Mouse (Mus musculus): ENCODE results near the gene Olfr498. TPM values are rescaled to one million over a fixed set of nuclear protein-coding genes. Genes with fewer than 3 reads are reported as not detected.

Gene Olfr498
- total RNA-seq (2014; rRNA removed): not detected in 2 replicates
- not detected in 2 replicates for polyA plus RNA-seq (2012; rRNA removed)

GRCm38 (mm10) chr7:108465026-108465425 is at the start of gene Olfr498:
Gene Olfr498, plus strand, starts transcription at chr7:108465326.
- no peak for DNase-seq (ENCODE audit: extremely low read depth, low read depth, low spot score)
- 90% methylated on average over 1 of the region's 1 CpGs for WGBS
- Histone ChIP-seq H3K9ac (ENCODE audit: low read depth, low read length) (no peak within 1 kb of the TSS), H3K27me3 (ENCODE audit: control insufficient read depth, insufficient read depth, low read length) (no peaks in the 10 kb centered on the region), H3K79me2 (ENCODE audit: control insufficient read depth, insufficient read depth, low read length) (no peaks in the 10 kb centered on the region), H3K4me1 (ENCODE audit: control insufficient read depth, insufficient read depth, low read length) (no peaks in the 10 kb centered on the region), H3K4me3 (ENCODE audit: insufficient read depth, low read depth, low read length) (no peak within 1 kb of the TSS), H3K36me3 (ENCODE audit: control insufficient read depth, insufficient read depth, low read length) (no peaks in the 10 kb centered on the region), H3K27ac (replicated peaks; ENCODE audit: insufficient read depth, low read depth, low read length) (no peak within 1 kb of the TSS)
- TF ChIP-seq CTCF (IDR thresholded peaks at IDR 0.05; ENCODE audit: low read depth, low read length) (no peak), POLR2A (IDR thresholded peaks at IDR 0.05; ENCODE audit: extremely low read depth, insufficient read depth, low read length) (no peak)

GRCm38 (mm10) chr7:108420121-108420520 is 45.0 kb upstream of the Olfr498 start, which contains the start of gene Olfr497:
Gene Olfr497, plus strand, starts transcription at chr7:108420421.
- WGBS: 68% methylated on average over 2 of the region's 2 CpGs
- Histone ChIP-seq H3K27ac (replicated peaks; ENCODE audit: insufficient read depth, low read depth, low read length) (no peak within 1 kb of the TSS), H3K36me3 (ENCODE audit: control insufficient read depth, insufficient read depth, low read length) (no peaks in the 10 kb centered on the region), H3K79me2 (ENCODE audit: control insufficient read depth, insufficient read depth, low read length) (no peaks in the 10 kb centered on the region), H3K27me3 (ENCODE audit: control insufficient read depth, insufficient read depth, low read length) (no peaks in the 10 kb centered on the region), H3K9ac (ENCODE audit: low read depth, low read length) (no peak within 1 kb of the TSS), H3K4me1 (ENCODE audit: control insufficient read depth, insufficient read depth, low read length) (no peaks in the 10 kb centered on the region), H3K4me3 (ENCODE audit: insufficient read depth, low read depth, low read length) (no peak within 1 kb of the TSS)
- DNase-seq (ENCODE audit: extremely low read depth, low read depth, low spot score): no peak
- TF ChIP-seq POLR2A (IDR thresholded peaks at IDR 0.05; ENCODE audit: extremely low read depth, insufficient read depth, low read length): no peak
- TF ChIP-seq CTCF (IDR thresholded peaks at IDR 0.05; ENCODE audit: low read depth, low read length): no peak

Other genes starting within 250 kb of the Olfr498 start
- gene Olfr488, start 207.0 kb upstream of the Olfr498 start, total RNA-seq (2014; rRNA removed): not detected in 2 replicates
- gene Olfr488, start 207.0 kb upstream of the Olfr498 start, polyA plus RNA-seq (2012; rRNA removed): not detected in 2 replicates
- not detected in 2 replicates for gene Olfr490, start 176.4 kb upstream of the Olfr498 start, total RNA-seq (2014; rRNA removed)
- gene Olfr490, start 176.4 kb upstream of the Olfr498 start, polyA plus RNA-seq (2012; rRNA removed): not detected in 2 replicates
- not detected in 2 replicates for gene Olfr491, start 151.9 kb upstream of the Olfr498 start, total RNA-seq (2014; rRNA removed)
- not detected in 2 replicates for gene Olfr491, start 151.9 kb upstream of the Olfr498 start, polyA plus RNA-seq (2012; rRNA removed)
- not detected in 2 replicates for gene Olfr492, start 141.7 kb upstream of the Olfr498 start, total RNA-seq (2014; rRNA removed)
- gene Olfr492, start 141.7 kb upstream of the Olfr498 start, polyA plus RNA-seq (2012; rRNA removed): not detected in 2 replicates
- gene Olfr493, start 118.3 kb upstream of the Olfr498 start, total RNA-seq (2014; rRNA removed): not detected in 2 replicates
- gene Olfr493, start 118.3 kb upstream of the Olfr498 start, polyA plus RNA-seq (2012; rRNA removed): not detected in 2 replicates
- not detected in 2 replicates for gene Olfr494, start 100.0 kb upstream of the Olfr498 start, total RNA-seq (2014; rRNA removed)
- gene Olfr494, start 100.0 kb upstream of the Olfr498 start, polyA plus RNA-seq (2012; rRNA removed): not detected in 2 replicates
- gene Olfr495, start 72.2 kb upstream of the Olfr498 start, total RNA-seq (2014; rRNA removed): not detected in 2 replicates
- not detected in 2 replicates for gene Olfr495, start 72.2 kb upstream of the Olfr498 start, polyA plus RNA-seq (2012; rRNA removed)
- not detected in 2 replicates for gene Olfr497, start 44.9 kb upstream of the Olfr498 start, total RNA-seq (2014; rRNA removed)
- gene Olfr497, start 44.9 kb upstream of the Olfr498 start, polyA plus RNA-seq (2012; rRNA removed): not detected in 2 replicates
- gene Olfr502, start 59.7 kb downstream of the Olfr498 start, total RNA-seq (2014; rRNA removed): not detected in 2 replicates
- gene Olfr502, start 59.7 kb downstream of the Olfr498 start, polyA plus RNA-seq (2012; rRNA removed): not detected in 2 replicates
- gene Olfr503, start 79.2 kb downstream of the Olfr498 start, total RNA-seq (2014; rRNA removed): not detected in 2 replicates
- gene Olfr503, start 79.2 kb downstream of the Olfr498 start, polyA plus RNA-seq (2012; rRNA removed): not detected in 2 replicates
- gene Olfr504, start 100.5 kb downstream of the Olfr498 start, total RNA-seq (2014; rRNA removed): not detected in 2 replicates
- not detected in 2 replicates for gene Olfr504, start 100.5 kb downstream of the Olfr498 start, polyA plus RNA-seq (2012; rRNA removed)
- gene Olfr506, start 145.5 kb downstream of the Olfr498 start, total RNA-seq (2014; rRNA removed): not detected in 2 replicates
- gene Olfr506, start 145.5 kb downstream of the Olfr498 start, polyA plus RNA-seq (2012; rRNA removed): not detected in 2 replicates
- not detected in 2 replicates for gene Olfr507, start 156.5 kb downstream of the Olfr498 start, total RNA-seq (2014; rRNA removed)
- gene Olfr507, start 156.5 kb downstream of the Olfr498 start, polyA plus RNA-seq (2012; rRNA removed): not detected in 2 replicates
- not detected in 2 replicates for gene Olfr508, start 164.7 kb downstream of the Olfr498 start, total RNA-seq (2014; rRNA removed)
- gene Olfr508, start 164.7 kb downstream of the Olfr498 start, polyA plus RNA-seq (2012; rRNA removed): not detected in 2 replicates
- not detected in 2 replicates for gene Olfr509, start 186.6 kb downstream of the Olfr498 start, total RNA-seq (2014; rRNA removed)
- gene Olfr509, start 186.6 kb downstream of the Olfr498 start, polyA plus RNA-seq (2012; rRNA removed): not detected in 2 replicates
- not detected in 2 replicates for gene Olfr510, start 201.1 kb downstream of the Olfr498 start, total RNA-seq (2014; rRNA removed)
- gene Olfr510, start 201.1 kb downstream of the Olfr498 start, polyA plus RNA-seq (2012; rRNA removed): not detected in 2 replicates
- not detected in 2 replicates for gene Olfr512, start 248.0 kb downstream of the Olfr498 start, total RNA-seq (2014; rRNA removed)
- not detected in 2 replicates for gene Olfr512, start 248.0 kb downstream of the Olfr498 start, polyA plus RNA-seq (2012; rRNA removed)